Mouse (Mus musculus): Measurements from ENCODE around the gene Ripor2.

DNA sequence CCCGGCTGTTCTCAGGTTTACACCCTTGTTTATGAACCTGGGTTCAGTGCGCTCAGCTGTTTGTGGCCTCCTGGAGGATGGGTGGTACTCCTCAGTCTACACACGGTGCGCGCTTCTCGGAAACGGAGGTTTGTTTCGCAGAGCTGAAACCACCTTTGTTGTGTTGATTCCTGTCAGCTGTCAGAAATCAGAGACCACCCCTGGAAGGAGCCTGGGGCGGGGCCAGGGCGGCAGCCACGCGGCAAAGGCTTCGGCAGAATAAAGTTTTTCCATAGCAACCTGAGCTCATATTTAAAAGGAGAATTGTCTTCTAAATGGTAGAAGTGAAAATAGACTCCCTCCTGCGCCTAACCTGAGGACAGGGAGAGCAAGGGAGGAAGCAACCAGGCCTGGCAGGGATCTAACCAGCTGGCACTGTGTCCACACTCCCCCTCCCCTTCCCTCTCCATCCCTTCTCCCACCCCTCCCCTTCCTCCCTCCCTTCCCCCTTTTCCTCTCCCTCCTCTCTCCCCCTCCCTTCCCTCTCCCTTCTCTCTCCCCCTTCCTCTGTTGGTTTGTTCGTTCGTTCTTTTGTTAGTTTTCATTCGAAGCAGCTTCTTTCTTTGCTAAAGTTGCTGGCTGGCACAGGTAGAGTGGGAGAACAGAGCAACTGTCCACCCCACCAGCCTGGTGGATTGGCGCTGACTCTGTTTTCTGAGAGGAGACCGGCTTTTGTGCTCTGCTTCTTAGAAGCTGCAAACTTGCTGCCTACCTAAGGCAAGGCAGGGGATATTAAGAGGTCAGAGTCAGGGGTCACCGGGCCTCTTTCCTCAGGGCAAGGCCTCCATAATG, 23.0 kb downstream of the Ripor2 start:
- TF ChIP-seq POLR2A (IDR thresholded peaks at IDR 0.05; ENCODE audit: low read depth, low read length) (no peak), CTCF (IDR thresholded peaks at IDR 0.05; ENCODE audit: extremely low read depth, insufficient read length, insufficient replicate concordance, low read depth, low read length) (no peak)
